7 mouse cellular contexts compared by ENCODE assay signal in the genomic region with DNA sequence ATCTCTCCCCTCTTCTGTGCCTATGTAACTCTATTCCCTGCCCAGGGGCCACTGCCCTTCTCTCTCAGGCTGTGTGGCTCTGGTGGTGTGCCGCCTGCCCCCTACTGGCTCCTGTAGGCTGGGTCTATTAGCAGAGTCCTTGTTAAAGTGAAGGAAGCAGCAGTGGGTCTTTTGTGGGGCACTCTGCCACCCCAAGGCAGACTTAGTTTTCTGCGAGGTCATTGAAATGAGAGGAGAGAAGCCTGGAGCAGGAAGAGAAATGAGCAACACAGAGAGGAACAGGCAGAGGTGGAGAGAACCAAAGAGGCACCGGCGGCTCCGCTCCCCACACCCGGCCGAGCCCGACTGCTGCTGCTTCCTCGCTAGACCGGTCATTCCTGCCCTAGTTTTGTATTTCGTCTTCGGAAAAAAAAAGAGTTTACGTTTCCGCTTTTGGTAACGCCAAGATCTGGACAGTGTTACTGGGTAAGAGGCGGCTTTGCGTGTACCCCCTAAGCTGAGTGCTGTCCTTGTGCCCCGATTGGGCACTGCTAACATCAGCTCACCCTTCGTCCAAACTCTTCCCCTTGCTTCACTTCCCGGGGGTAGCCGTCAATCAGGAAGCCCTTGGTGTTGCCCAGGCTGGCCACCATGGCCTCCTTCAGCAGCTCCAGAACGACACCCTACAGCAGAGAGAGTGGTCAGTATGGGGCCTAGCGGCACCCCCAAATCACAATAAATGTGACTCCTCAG.
A peak's percentile ranks its signal among the peaks of the same experiment; 100 is the strongest.
DNase-seq lines count a peak whose midpoint lies in the region; ATAC-seq and TF ChIP-seq lines count a peak whose summit lies in the region.

No protein-coding gene starts in this region.

- peak overlapping the region; percentile 73 for H3K4me2 ChIP-seq in intestine, embryonic 14.5 days (ENCODE audit: low read length)

- peak overlapping the region; percentile 40 for H3K4me3 ChIP-seq in intestine, embryonic 14.5 days (ENCODE audit: low read depth, low read length)
- H3K4me3 ChIP-seq in limb, embryonic 10.5 days: peak overlapping the region; percentile 55
- H3K4me3 ChIP-seq in midbrain, embryonic 10.5 days: peak overlapping the region; percentile 55
- peak overlapping the region; percentile 62 for H3K4me3 ChIP-seq in small intestine, adult 2 months (ENCODE audit: low read depth, low read length)

- H3K27me3 ChIP-seq in intestine, embryonic 14.5 days (replicated peaks; ENCODE audit: control insufficient read depth, insufficient read depth, low read length): no peaks in the 10 kb centered on the region
- H3K27me3 ChIP-seq in limb, embryonic 10.5 days (ENCODE audit: low read depth, poor library complexity, severe bottlenecking): no peaks in the 10 kb centered on the region
- no peaks in the 10 kb centered on the region for H3K27me3 ChIP-seq in midbrain, embryonic 10.5 days (ENCODE audit: low read depth, poor library complexity, severe bottlenecking)
- no peaks in the 10 kb centered on the region for H3K27me3 ChIP-seq in small intestine, adult 2 months (ENCODE audit: control insufficient read depth, insufficient read depth, low read length)

- peak overlapping the region; percentile 67 for H3K27ac ChIP-seq in intestine, embryonic 14.5 days (ENCODE audit: low read depth)
- peak overlapping the region; percentile 63 for H3K27ac ChIP-seq in limb, embryonic 10.5 days
- peak overlapping the region; percentile 75 for H3K27ac ChIP-seq in midbrain, embryonic 10.5 days (replicated peaks)
- H3K27ac ChIP-seq in small intestine, adult 2 months (ENCODE audit: insufficient read depth, low read depth, low read length): peak overlapping the region; percentile 9; the same call in 1 of the 2 replicates

- ATAC-seq in common myeloid progenitor, adult 5-6 weeks (replicated peaks; ENCODE audit: low read depth, poor library complexity, severe bottlenecking): peak; percentile 76
- ATAC-seq in intestine, embryonic 14.5 days (replicated peaks; ENCODE audit: low FRiP score, low TSS enrichment, low read depth): peak; percentile 76

- peak; percentile 79 to 90 for DNase-seq in adrenal gland, adult (ENCODE audit: inconsistent age in 2 of 2, low spot score in 1 of 2)
- peak; percentile 57 for DNase-seq in gastrocnemius, postnatal 25 days
- DNase-seq in intestine, embryonic 14.5 days (ENCODE audit: low spot score): peak; percentile 82
- peak; percentile 79 for DNase-seq in limb, embryonic 10.5 days (ENCODE audit: low spot score)
- DNase-seq in midbrain, embryonic 10.5 days (ENCODE audit: low spot score): peak; percentile 70

- WGBS in intestine, embryonic 14.5 days: 3% methylated on average over 23 of the region's 23 CpGs
- 4% methylated on average over 23 of the region's 23 CpGs for WGBS in limb, embryonic 10.5 days
- 4% methylated on average over 23 of the region's 23 CpGs for WGBS in midbrain, embryonic 10.5 days
- WGBS in small intestine, adult 2 months: 1% methylated on average over 23 of the region's 23 CpGs

- H3K9ac ChIP-seq in intestine, embryonic 14.5 days (ENCODE audit: low read length): peak overlapping the region; percentile 48

- no peaks in the 10 kb centered on the region for H3K36me3 ChIP-seq in intestine, embryonic 14.5 days (ENCODE audit: control insufficient read depth, insufficient read depth, low read length)
- no peaks in the 10 kb centered on the region for H3K36me3 ChIP-seq in limb, embryonic 10.5 days
- no peaks in the 10 kb centered on the region for H3K36me3 ChIP-seq in midbrain, embryonic 10.5 days
- H3K36me3 ChIP-seq in small intestine, adult 2 months (ENCODE audit: control insufficient read depth, insufficient read depth, low read length): no peaks in the 10 kb centered on the region

- H3K4me1 ChIP-seq in intestine, embryonic 14.5 days (replicated peaks; ENCODE audit: control insufficient read depth, insufficient read depth, low read length): 0 out of 2 replicates have a peak, but pooled peaks cover 12% of the 10 kb centered on the region
- peaks cover 44% of the 10 kb centered on the region for H3K4me1 ChIP-seq in limb, embryonic 10.5 days
- H3K4me1 ChIP-seq in midbrain, embryonic 10.5 days: peaks cover 33% of the 10 kb centered on the region
- peaks cover 4% of the 10 kb centered on the region; the same call in 1 of the 2 replicates for H3K4me1 ChIP-seq in small intestine, adult 2 months (ENCODE audit: control insufficient read depth, insufficient read depth, insufficient read length, low read length)

- H3K9me3 ChIP-seq in intestine, embryonic 14.5 days (ENCODE audit: control insufficient read depth, low read length): no peaks in the 10 kb centered on the region
- no peaks in the 10 kb centered on the region for H3K9me3 ChIP-seq in limb, embryonic 10.5 days (replicated peaks)
- no peaks in the 10 kb centered on the region for H3K9me3 ChIP-seq in midbrain, embryonic 10.5 days (replicated peaks)

- peak; percentile 69; the same call in 1 of the 2 replicates for TF ChIP-seq CTCF in small intestine, adult 2 months (IDR thresholded peaks at IDR 0.05; ENCODE audit: extremely low read depth, insufficient read length, insufficient replicate concordance, low read depth, low read length)

- no peak for TF ChIP-seq POLR2A in small intestine, adult 2 months (IDR thresholded peaks at IDR 0.05; ENCODE audit: low read depth, low read length)

Comparison
In these comparisons a context has a peak if more than half of its experiments do, and no peak if none do; other contexts are left out.
1. Peak in every context shown above with its lines: DNase-seq, ATAC-seq, H3K4me3 ChIP-seq and H3K27ac ChIP-seq.
2. H3K27ac ChIP-seq: peak in every context shown above with its lines; median percentile 75 in midbrain, embryonic 10.5 days; 67 in intestine, embryonic 14.5 days; 63 in limb, embryonic 10.5 days; 9 in small intestine, adult 2 months.